Mouse (Mus musculus): ENCODE data around the gene S100a13. TPM values are rescaled to one million over a fixed set of nuclear protein-coding genes. Genes with fewer than 3 reads are reported as not detected.

S100a13 gene
- polyA plus RNA-seq, 1 experiment from 2014 or later = 19.6 TPM

- H3K27ac ChIP-seq (ENCODE audit: low read length) = no peak overlapping the region
- ATAC-seq (ENCODE audit: low read depth) = no peak
- H3K4me1 ChIP-seq (ENCODE audit: control insufficient read depth, low read depth, low read length) = no peaks in the 10 kb centered on the region
- H3K4me3 ChIP-seq (ENCODE audit: low read depth, low read length) = no peak overlapping the region
- H3K9ac ChIP-seq (ENCODE audit: low read depth, low read length) = no peak overlapping the region
- H3K27me3 ChIP-seq (ENCODE audit: control insufficient read depth, insufficient read depth, low read depth, low read length) = no peaks in the 10 kb centered on the region
- 25% methylated on average over 1 of the region's 1 CpGs for WGBS (ENCODE audit: insufficient replicate concordance)
- no peaks in the 10 kb centered on the region for H3K36me3 ChIP-seq (ENCODE audit: control insufficient read depth, insufficient read depth)
- no peaks in the 10 kb centered on the region for H3K9me3 ChIP-seq (replicated peaks; ENCODE audit: control insufficient read depth, low read length)
- H3K4me2 ChIP-seq (ENCODE audit: low read depth, low read length) = no peak overlapping the region
Observed at GRCm38 (mm10) chr3:90535446-90535845, 21.2 kb downstream of the S100a13 start.

DNA sequence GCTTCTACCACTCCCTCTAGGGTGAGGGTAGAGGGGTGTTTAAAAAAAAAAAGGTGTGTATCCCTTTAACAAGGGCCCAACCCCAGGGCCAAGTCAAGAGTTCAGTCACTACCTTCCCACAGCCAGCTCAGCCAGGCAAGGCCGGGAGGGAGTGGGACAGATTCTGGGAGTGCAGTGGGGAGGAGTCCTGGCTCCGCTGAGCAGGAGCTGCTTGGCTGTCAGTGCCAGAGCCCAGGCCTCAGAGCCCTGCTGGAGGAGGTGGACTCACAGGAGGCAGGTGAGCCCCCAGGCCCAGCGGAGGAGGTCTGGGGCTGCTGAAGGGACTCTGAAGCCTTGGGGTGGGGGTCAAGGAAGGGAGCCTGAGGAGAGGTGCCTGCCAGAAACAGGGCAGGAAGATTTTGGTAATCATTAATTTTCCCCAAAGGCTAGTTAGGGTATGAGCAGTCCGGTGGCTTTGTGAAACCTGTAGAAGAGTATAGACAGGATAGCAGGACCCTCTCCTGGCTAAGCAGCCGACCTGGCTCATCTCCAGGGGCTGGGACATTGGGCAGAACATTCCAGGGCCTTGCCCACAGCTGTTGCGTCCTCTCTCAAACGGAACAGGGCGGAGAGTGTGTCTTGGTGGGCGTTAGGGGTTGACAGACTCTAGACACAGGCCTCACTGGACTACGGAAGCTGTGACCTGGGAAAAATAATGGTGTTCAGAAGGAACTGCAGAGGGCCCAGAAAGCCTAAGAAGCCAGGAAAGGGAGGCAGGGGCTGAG, 23.1 kb downstream of the S100a13 start, which contains the start of gene S100a16:
S100a16 (plus strand) TSS at position 114 of the 764 bp plus-strand sequence.
- H3K27ac ChIP-seq (ENCODE audit: low read length) = peak within 1 kb of the TSS; percentile 64
- WGBS (ENCODE audit: insufficient replicate concordance) = 50% methylated on average over 10 of the region's 10 CpGs
- H3K27me3 ChIP-seq (ENCODE audit: control insufficient read depth, insufficient read depth, low read depth, low read length) = no peaks in the 10 kb centered on the region
- no peaks in the 10 kb centered on the region for H3K4me1 ChIP-seq (ENCODE audit: control insufficient read depth, low read depth, low read length)
- H3K4me3 ChIP-seq (ENCODE audit: low read depth, low read length) = peak within 1 kb of the TSS; percentile 43
- peak within 1 kb of the TSS; percentile 41; the same call in 1 of the 2 replicates for H3K9ac ChIP-seq (ENCODE audit: low read depth, low read length)
- no peaks in the 10 kb centered on the region for H3K36me3 ChIP-seq (ENCODE audit: control insufficient read depth, insufficient read depth)
- H3K4me2 ChIP-seq (ENCODE audit: low read depth, low read length) = peak within 1 kb of the TSS; percentile 38
- H3K9me3 ChIP-seq (replicated peaks; ENCODE audit: control insufficient read depth, low read length) = no peaks in the 10 kb centered on the region
- ATAC-seq (ENCODE audit: low read depth) = peak; percentile 79

DNA sequence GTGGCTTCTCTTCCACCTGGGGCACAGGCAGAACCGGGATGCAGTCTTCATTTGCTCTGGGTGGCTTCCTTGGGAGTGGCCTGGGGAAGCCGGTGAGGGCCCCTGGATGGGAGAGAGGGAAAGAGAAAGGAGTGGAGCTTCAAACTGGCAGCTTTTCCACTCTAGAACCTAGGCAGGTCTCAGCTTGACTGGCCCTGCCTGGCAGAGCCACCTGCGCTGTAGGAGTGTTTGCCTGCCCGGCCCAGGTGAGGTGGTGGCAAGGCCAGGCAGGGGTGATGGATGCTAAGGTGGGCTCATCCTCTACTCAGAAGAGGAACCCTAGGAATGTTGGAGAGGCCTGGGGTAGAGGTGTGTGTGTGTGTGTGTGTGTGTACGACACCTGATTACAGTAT, 23.7 kb downstream of the S100a13 start:
- Histone ChIP-seq H3K9ac (ENCODE audit: low read depth, low read length) (peak overlapping the region; percentile 28; the same call in 1 of the 2 replicates), H3K4me3 (ENCODE audit: low read depth, low read length) (peak overlapping the region; percentile 43), H3K9me3 (replicated peaks; ENCODE audit: control insufficient read depth, low read length) (no peaks in the 10 kb centered on the region), H3K4me1 (ENCODE audit: control insufficient read depth, low read depth, low read length) (no peaks in the 10 kb centered on the region), H3K36me3 (ENCODE audit: control insufficient read depth, insufficient read depth) (no peaks in the 10 kb centered on the region), H3K27me3 (ENCODE audit: control insufficient read depth, insufficient read depth, low read depth, low read length) (no peaks in the 10 kb centered on the region), H3K27ac (ENCODE audit: low read length) (no peak overlapping the region), H3K4me2 (ENCODE audit: low read depth, low read length) (peak overlapping the region; percentile 38)
- no peak for ATAC-seq (ENCODE audit: low read depth)
- WGBS (ENCODE audit: insufficient replicate concordance) = 49% methylated on average over 5 of the region's 5 CpGs

- no peak overlapping the region for H3K4me2 ChIP-seq (ENCODE audit: low read depth, low read length)
- no peak overlapping the region for H3K4me3 ChIP-seq (ENCODE audit: low read depth, low read length)
- H3K36me3 ChIP-seq (ENCODE audit: control insufficient read depth, insufficient read depth) = no peaks in the 10 kb centered on the region
- no peak overlapping the region for H3K27ac ChIP-seq (ENCODE audit: low read length)
- 71% methylated on average over 4 of the region's 4 CpGs for WGBS (ENCODE audit: insufficient replicate concordance)
- H3K4me1 ChIP-seq (ENCODE audit: control insufficient read depth, low read depth, low read length) = no peaks in the 10 kb centered on the region
- no peak; the same call in 1 of the 2 replicates for ATAC-seq (ENCODE audit: low read depth)
- no peaks in the 10 kb centered on the region for H3K27me3 ChIP-seq (ENCODE audit: control insufficient read depth, insufficient read depth, low read depth, low read length)
- H3K9ac ChIP-seq (ENCODE audit: low read depth, low read length) = no peak overlapping the region
- no peaks in the 10 kb centered on the region for H3K9me3 ChIP-seq (replicated peaks; ENCODE audit: control insufficient read depth, low read length)
Observed at GRCm38 (mm10) chr3:90540904-90541303, 26.7 kb downstream of the S100a13 start.

- no peaks in the 10 kb centered on the region for H3K27me3 ChIP-seq (ENCODE audit: control insufficient read depth, insufficient read depth, low read depth, low read length)
Observed at GRCm38 (mm10) chr3:90549676-90550420, 35.6 kb downstream of the S100a13 start.

DNA sequence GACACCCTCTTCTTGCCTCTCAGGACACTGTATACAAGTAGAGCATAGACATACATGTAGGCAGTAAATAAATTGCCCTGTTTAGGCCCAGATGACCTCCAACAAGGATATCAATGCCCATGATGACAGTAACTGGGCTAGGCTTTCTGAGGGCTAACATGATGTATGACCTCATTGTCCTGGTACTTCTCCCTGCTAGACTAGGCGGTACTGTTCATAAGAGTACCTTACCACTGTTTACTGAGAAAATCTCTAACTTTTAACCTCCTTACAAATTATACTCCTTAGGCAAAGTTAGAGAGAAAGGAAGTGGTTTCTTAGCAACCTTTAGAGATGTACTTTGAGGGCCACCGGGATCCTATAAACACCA, 36.2 kb downstream of the S100a13 start:
- Histone ChIP-seq H3K4me3 (ENCODE audit: low read depth, low read length) (no peak overlapping the region), H3K27ac (ENCODE audit: low read length) (no peak overlapping the region), H3K4me2 (ENCODE audit: low read depth, low read length) (no peak overlapping the region), H3K9me3 (replicated peaks; ENCODE audit: control insufficient read depth, low read length) (no peaks in the 10 kb centered on the region), H3K9ac (ENCODE audit: low read depth, low read length) (no peak overlapping the region), H3K36me3 (ENCODE audit: control insufficient read depth, insufficient read depth) (no peaks in the 10 kb centered on the region), H3K4me1 (ENCODE audit: control insufficient read depth, low read depth, low read length) (no peaks in the 10 kb centered on the region), H3K27me3 (ENCODE audit: control insufficient read depth, insufficient read depth, low read depth, low read length) (no peaks in the 10 kb centered on the region)
- ATAC-seq (ENCODE audit: low read depth) = no peak
- WGBS (ENCODE audit: insufficient replicate concordance) = 70% methylated on average over 2 of the region's 2 CpGs

More at GRCm38 (mm10) chr3:90549676-90550420, 35.6 kb downstream of the S100a13 start:
- no peaks in the 10 kb centered on the region for H3K9me3 ChIP-seq (replicated peaks; ENCODE audit: control insufficient read depth, low read length)
- no peaks in the 10 kb centered on the region for H3K36me3 ChIP-seq (ENCODE audit: control insufficient read depth, insufficient read depth)
- no peak overlapping the region for H3K4me3 ChIP-seq (ENCODE audit: low read depth, low read length)
- ATAC-seq (ENCODE audit: low read depth) = no peak
- no peaks in the 10 kb centered on the region for H3K4me1 ChIP-seq (ENCODE audit: control insufficient read depth, low read depth, low read length)
- H3K4me2 ChIP-seq (ENCODE audit: low read depth, low read length) = no peak overlapping the region
- H3K9ac ChIP-seq (ENCODE audit: low read depth, low read length) = no peak overlapping the region
- WGBS (ENCODE audit: insufficient replicate concordance) = 44% methylated on average over 5 of the region's 5 CpGs
- H3K27ac ChIP-seq (ENCODE audit: low read length) = no peak overlapping the region

- no peak overlapping the region for H3K27ac ChIP-seq (ENCODE audit: low read length)
- no peaks in the 10 kb centered on the region for H3K9me3 ChIP-seq (replicated peaks; ENCODE audit: control insufficient read depth, low read length)
- H3K4me3 ChIP-seq (ENCODE audit: low read depth, low read length) = no peak overlapping the region
- no peak for ATAC-seq (ENCODE audit: low read depth)
- no peak overlapping the region for H3K4me2 ChIP-seq (ENCODE audit: low read depth, low read length)
- H3K27me3 ChIP-seq (ENCODE audit: control insufficient read depth, insufficient read depth, low read depth, low read length) = no peaks in the 10 kb centered on the region
- WGBS (ENCODE audit: insufficient replicate concordance) = 50% methylated on average over 1 of the region's 2 CpGs
- H3K4me1 ChIP-seq (ENCODE audit: control insufficient read depth, low read depth, low read length) = no peaks in the 10 kb centered on the region
- no peaks in the 10 kb centered on the region for H3K36me3 ChIP-seq (ENCODE audit: control insufficient read depth, insufficient read depth)
- H3K9ac ChIP-seq (ENCODE audit: low read depth, low read length) = no peak overlapping the region
Observed at GRCm38 (mm10) chr3:90552231-90552630, 38.0 kb downstream of the S100a13 start.

DNA sequence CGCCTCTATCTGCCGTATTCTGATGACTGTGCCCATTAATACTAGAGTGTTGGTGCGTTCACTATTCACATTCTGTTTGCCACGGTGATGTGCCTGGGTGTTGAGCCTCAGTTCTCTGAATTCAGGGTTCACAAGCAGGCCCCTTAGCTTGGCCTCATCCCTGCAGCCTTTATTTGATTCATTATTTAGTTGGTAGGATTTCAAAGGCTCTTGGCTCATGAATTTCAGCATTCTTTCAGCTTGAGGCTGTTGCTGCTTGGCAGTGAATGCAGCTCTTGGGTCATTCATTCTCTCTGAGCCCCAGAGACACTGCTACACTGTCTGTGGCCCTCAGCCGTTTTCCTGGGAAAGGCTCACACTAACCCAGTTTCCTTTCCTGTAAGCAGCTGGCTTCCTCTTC, 41.7 kb downstream of the S100a13 start:
- H3K4me1 ChIP-seq (ENCODE audit: control insufficient read depth, low read depth, low read length) = no peaks in the 10 kb centered on the region
- H3K27ac ChIP-seq (ENCODE audit: low read length) = no peak overlapping the region

More for the DNA sequence above, 41.7 kb downstream of the S100a13 start:
- 59% methylated on average over 5 of the region's 5 CpGs for WGBS (ENCODE audit: insufficient replicate concordance)
- Histone ChIP-seq H3K36me3 (ENCODE audit: control insufficient read depth, insufficient read depth) (no peaks in the 10 kb centered on the region), H3K4me2 (ENCODE audit: low read depth, low read length) (no peak overlapping the region), H3K9me3 (replicated peaks; ENCODE audit: control insufficient read depth, low read length) (no peaks in the 10 kb centered on the region), H3K4me3 (ENCODE audit: low read depth, low read length) (no peak overlapping the region), H3K9ac (ENCODE audit: low read depth, low read length) (no peak overlapping the region), H3K27me3 (ENCODE audit: control insufficient read depth, insufficient read depth, low read depth, low read length) (no peaks in the 10 kb centered on the region)
- no peak for ATAC-seq (ENCODE audit: low read depth)
